Mouse (Mus musculus): ENCODE measurements around the gene Ndufaf4. TPM values are rescaled to one million over a fixed set of nuclear protein-coding genes. Genes with fewer than 3 reads are reported as not detected.
A peak's percentile ranks its signal among the peaks of the same experiment; 100 is the strongest.
"Not testable (repeated sequence)": the region's sequence is repeated elsewhere in the genome, so short reads cannot be mapped to it uniquely, and the experiment has no call there.

Gene Ndufaf4
- polyA plus RNA-seq (2016; fragmentation: Nextera tagmentation; extraction: Ambion mirVana), result 57.5 and 57.9 TPM in 2 replicates

DNA sequence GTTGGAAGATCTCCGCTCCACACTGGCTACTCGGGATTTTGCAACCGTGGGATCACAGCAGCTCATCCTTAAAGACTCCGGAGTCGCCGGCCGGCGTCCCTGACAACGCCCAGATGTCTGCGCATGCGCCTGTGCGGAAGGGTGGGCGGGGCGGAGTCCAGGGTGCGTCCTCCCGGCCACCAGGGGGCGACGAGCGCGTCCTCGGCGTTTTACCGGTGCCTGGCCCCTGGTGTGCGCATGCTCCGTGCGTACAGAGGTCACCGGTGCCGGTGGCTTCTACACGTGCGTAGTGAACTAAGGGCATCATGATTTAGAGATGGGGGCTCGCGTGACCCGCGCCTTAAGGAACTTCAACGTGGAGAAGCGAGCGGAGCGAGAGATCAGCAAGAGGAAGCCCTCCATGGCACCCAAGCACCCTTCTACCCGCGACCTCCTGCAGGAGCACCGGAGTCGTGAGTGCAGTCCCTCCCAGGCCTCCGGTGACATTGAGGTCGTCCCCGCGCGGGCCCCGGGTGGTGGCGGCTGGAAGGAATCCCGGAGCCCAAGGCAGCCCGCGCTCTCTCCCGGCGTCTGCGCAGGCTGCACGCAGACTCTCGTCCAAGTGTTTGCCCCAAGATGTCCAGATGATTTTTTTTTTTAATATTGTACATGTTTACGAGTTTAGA is at the start of gene Ndufaf4:
Gene Ndufaf4 (plus strand): TSS at position 233 of the 665 bp plus-strand sequence.
- Histone ChIP-seq H3K9ac (replicated peaks) (peak within 1 kb of the TSS; percentile 73), H3K36me3 (peaks cover 23% of the 10 kb centered on the region), H3K27ac (no peak within 1 kb of the TSS), H3K4me2 (peak within 1 kb of the TSS; percentile 59), H3K9me3 (no peaks in the 10 kb centered on the region), H3K27me3 (no peaks in the 10 kb centered on the region), H3K4me3 (replicated peaks) (peak within 1 kb of the TSS; percentile 77), H3K4me1 (replicated peaks) (peaks cover 9% of the 10 kb centered on the region)
- ATAC-seq (ENCODE audit: insufficient number of reproducible peaks, insufficient read depth, low FRiP score, low TSS enrichment, low read depth), result peak; percentile 96
- under 1% methylated on average over 58 of the region's 58 CpGs for WGBS

GRCm38 (mm10) chr4:24850401-24851325 is 47.2 kb upstream of the Ndufaf4 start, which contains the start of gene Klhl32:
Gene Klhl32 (minus strand): TSS chr4:24851124.
- Histone ChIP-seq H3K27me3 (no peaks in the 10 kb centered on the region), H3K36me3 (no peaks in the 10 kb centered on the region), H3K27ac (peak within 1 kb of the TSS; percentile 62), H3K9ac (replicated peaks) (peak within 1 kb of the TSS; percentile 72), H3K4me3 (replicated peaks) (peak within 1 kb of the TSS; percentile 66), H3K9me3 (no peaks in the 10 kb centered on the region), H3K4me2 (peak within 1 kb of the TSS; percentile 94), H3K4me1 (replicated peaks) (peaks cover 12% of the 10 kb centered on the region; the same call in 1 of the 2 replicates)
- peak; percentile 88 for ATAC-seq (ENCODE audit: insufficient number of reproducible peaks, insufficient read depth, low FRiP score, low TSS enrichment, low read depth)
- WGBS, result under 1% methylated on average over 62 of the region's 63 CpGs

- no peak overlapping the region for H3K4me2 ChIP-seq
- WGBS, result 32% methylated on average over 6 of the region's 6 CpGs
- no peak for ATAC-seq (ENCODE audit: insufficient number of reproducible peaks, insufficient read depth, low FRiP score, low TSS enrichment, low read depth)
- no peaks in the 10 kb centered on the region for H3K36me3 ChIP-seq
- H3K4me3 ChIP-seq (replicated peaks), result no peak overlapping the region
- no peaks in the 10 kb centered on the region for H3K4me1 ChIP-seq (replicated peaks)
- no peak overlapping the region for H3K9ac ChIP-seq (replicated peaks)
- no peaks in the 10 kb centered on the region for H3K9me3 ChIP-seq
- no peak overlapping the region for H3K27ac ChIP-seq
- no peaks in the 10 kb centered on the region for H3K27me3 ChIP-seq
Observed at GRCm38 (mm10) chr4:24865691-24866090, 32.2 kb upstream of the Ndufaf4 start.

DNA sequence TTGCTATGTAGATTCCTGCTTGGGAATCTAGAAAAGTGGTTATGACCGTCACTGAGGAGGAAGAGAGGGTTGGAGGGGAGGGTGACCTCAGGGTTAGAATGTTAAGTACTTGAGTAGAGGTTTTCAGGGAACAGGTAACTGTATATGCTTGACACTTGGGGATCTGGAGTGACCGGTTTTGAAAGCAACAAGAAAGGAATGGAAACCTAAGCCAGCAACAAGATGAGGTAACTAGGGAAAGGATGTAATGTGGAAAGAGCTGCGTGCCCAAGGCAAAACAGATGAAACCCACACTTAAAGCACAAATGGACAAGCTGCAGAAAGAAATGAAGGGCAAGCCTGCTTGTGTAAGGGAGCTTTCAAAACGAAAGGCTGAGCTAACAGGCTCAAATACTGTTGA is 28.7 kb upstream of the Ndufaf4 start:
- H3K9me3 ChIP-seq, result no peaks in the 10 kb centered on the region
- H3K4me3 ChIP-seq (replicated peaks), result no peak overlapping the region
- no peak for ATAC-seq (ENCODE audit: insufficient number of reproducible peaks, insufficient read depth, low FRiP score, low TSS enrichment, low read depth)
- no peak overlapping the region for H3K4me2 ChIP-seq
- no peaks in the 10 kb centered on the region for H3K27me3 ChIP-seq
- H3K27ac ChIP-seq, result no peak overlapping the region
- no peaks in the 10 kb centered on the region for H3K4me1 ChIP-seq (replicated peaks)
- no peak overlapping the region for H3K9ac ChIP-seq (replicated peaks)
- WGBS, result 69% methylated on average over 4 of the region's 4 CpGs
- no peaks in the 10 kb centered on the region for H3K36me3 ChIP-seq

DNA sequence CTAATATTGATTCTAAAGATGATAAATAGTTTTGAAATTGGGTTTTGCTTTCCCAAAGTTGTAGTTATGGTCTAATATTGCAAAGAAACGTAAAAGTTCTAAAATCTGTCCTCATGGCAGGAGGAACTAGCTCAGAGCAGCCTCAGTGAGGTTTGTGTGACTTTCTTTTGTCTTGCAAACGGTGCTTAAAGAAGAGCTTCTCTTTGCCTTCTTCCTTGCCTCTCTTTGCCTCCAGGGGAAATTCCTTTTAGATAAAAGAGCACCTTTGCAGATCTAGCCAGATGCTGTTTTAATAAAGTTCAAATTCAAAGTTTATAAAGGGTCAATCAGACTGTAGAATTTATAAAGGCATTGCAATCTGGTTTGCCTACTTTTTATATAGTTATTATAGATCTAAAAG is 8.5 kb upstream of the Ndufaf4 start:
- H3K36me3 ChIP-seq; H3K27me3 ChIP-seq; H3K27ac ChIP-seq; H3K4me2 ChIP-seq; H3K9me3 ChIP-seq; ATAC-seq (ENCODE audit: insufficient number of reproducible peaks, insufficient read depth, low FRiP score, low TSS enrichment, low read depth); H3K4me1 ChIP-seq (replicated peaks); H3K4me3 ChIP-seq (replicated peaks); H3K9ac ChIP-seq (replicated peaks): not testable (repeated sequence)
- WGBS, result 58% methylated on average over 2 of the region's 2 CpGs

- not testable (repeated sequence) for H3K27me3 ChIP-seq; ATAC-seq (ENCODE audit: insufficient number of reproducible peaks, insufficient read depth, low FRiP score, low TSS enrichment, low read depth); H3K4me1 ChIP-seq (replicated peaks); H3K4me2 ChIP-seq; H3K36me3 ChIP-seq; H3K27ac ChIP-seq; H3K9me3 ChIP-seq; H3K4me3 ChIP-seq (replicated peaks); H3K9ac ChIP-seq (replicated peaks)
- whole genome bisulfite sequencing, result 76% methylated on average over 2 of the region's 2 CpGs
Observed at GRCm38 (mm10) chr4:24892293-24892692, 5.6 kb upstream of the Ndufaf4 start.

DNA sequence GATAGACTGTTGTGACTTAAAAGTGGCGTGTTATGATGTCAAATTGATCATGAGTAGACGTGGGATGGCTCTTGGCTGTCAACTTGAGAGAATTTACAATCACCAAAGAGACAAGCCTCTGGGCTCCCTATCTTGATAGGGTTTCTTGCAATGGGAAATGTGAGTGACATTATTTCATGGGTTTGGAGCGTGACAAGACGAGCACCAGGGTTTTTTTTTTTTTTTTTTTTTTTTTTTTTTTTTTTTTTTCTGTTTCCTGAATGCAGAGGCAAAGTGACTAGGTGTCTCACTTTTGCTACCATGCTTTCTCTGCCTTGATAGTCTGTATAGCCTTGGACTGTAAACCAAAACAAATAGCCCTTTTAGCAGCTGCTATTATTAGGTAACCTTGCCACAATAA is 3.3 kb upstream of the Ndufaf4 start:
- Histone ChIP-seq H3K4me3 (replicated peaks) (no peak overlapping the region), H3K4me2 (no peak overlapping the region), H3K9me3 (peaks cover 5% of the 10 kb centered on the region), H3K4me1 (replicated peaks) (peaks cover 9% of the 10 kb centered on the region), H3K27me3 (no peaks in the 10 kb centered on the region), H3K9ac (replicated peaks) (no peak overlapping the region), H3K27ac (no peak overlapping the region), H3K36me3 (no peaks in the 10 kb centered on the region)
- WGBS, result 78% methylated on average over 4 of the region's 4 CpGs
- no peak for ATAC-seq (ENCODE audit: insufficient number of reproducible peaks, insufficient read depth, low FRiP score, low TSS enrichment, low read depth)

- 0% methylated on average over 1 of the region's 1 CpGs for WGBS
- Histone ChIP-seq H3K4me1 (replicated peaks) (peaks cover 9% of the 10 kb centered on the region), H3K4me3 (replicated peaks) (no peak overlapping the region), H3K27me3 (no peaks in the 10 kb centered on the region), H3K4me2 (peak overlapping the region; percentile 59), H3K9ac (replicated peaks) (no peak overlapping the region), H3K27ac (no peak overlapping the region), H3K9me3 (no peaks in the 10 kb centered on the region), H3K36me3 (peaks cover 15% of the 10 kb centered on the region)
- no peak for ATAC-seq (ENCODE audit: insufficient number of reproducible peaks, insufficient read depth, low FRiP score, low TSS enrichment, low read depth)
Observed at GRCm38 (mm10) chr4:24896829-24897228, 1.1 kb upstream of the Ndufaf4 start.

GRCm38 (mm10) chr4:24897351-24897750 is 532 bp upstream of the Ndufaf4 start:
- Histone ChIP-seq H3K27me3 (no peaks in the 10 kb centered on the region), H3K27ac (no peak overlapping the region), H3K4me1 (replicated peaks) (peaks cover 9% of the 10 kb centered on the region), H3K9ac (replicated peaks) (no peak overlapping the region), H3K4me2 (peak overlapping the region; percentile 59), H3K4me3 (replicated peaks) (peak overlapping the region; percentile 77), H3K36me3 (peaks cover 18% of the 10 kb centered on the region), H3K9me3 (no peaks in the 10 kb centered on the region)
- ATAC-seq (ENCODE audit: insufficient number of reproducible peaks, insufficient read depth, low FRiP score, low TSS enrichment, low read depth), result no peak
- 20% methylated on average over 7 of the region's 7 CpGs for WGBS

DNA sequence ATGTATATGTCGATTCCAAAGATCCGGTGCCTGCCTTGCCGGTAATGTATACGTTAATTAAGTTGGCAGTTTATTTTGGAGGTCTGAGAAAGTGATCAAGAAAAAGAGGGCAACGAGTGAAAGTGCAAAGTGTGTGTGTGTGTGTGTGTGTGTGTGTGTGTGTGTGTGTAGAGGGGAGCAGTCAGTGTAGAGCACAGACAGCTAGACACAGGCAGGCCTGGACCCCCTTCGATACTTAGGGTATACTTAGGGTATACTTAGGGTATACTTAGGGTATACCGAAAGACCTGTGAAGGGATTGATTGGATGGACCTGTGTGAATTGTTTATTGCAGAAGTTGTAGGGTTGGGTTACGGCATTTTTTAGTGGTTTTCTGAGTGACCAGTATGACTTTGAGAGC is 753 bp downstream of the Ndufaf4 start:
- 22% methylated on average over 8 of the region's 8 CpGs for WGBS
- H3K4me3 ChIP-seq (replicated peaks), result peak overlapping the region; percentile 77
- H3K4me2 ChIP-seq, result peak overlapping the region; percentile 59
- no peak overlapping the region for H3K27ac ChIP-seq
- H3K4me1 ChIP-seq (replicated peaks), result peaks cover 9% of the 10 kb centered on the region
- no peaks in the 10 kb centered on the region for H3K27me3 ChIP-seq
- H3K9ac ChIP-seq (replicated peaks), result peak overlapping the region; percentile 14
- H3K9me3 ChIP-seq, result no peaks in the 10 kb centered on the region
- peaks cover 29% of the 10 kb centered on the region for H3K36me3 ChIP-seq
- ATAC-seq (ENCODE audit: insufficient number of reproducible peaks, insufficient read depth, low FRiP score, low TSS enrichment, low read depth), result 0 out of 2 replicates have a peak, but pooled peaks have one; percentile 29

DNA sequence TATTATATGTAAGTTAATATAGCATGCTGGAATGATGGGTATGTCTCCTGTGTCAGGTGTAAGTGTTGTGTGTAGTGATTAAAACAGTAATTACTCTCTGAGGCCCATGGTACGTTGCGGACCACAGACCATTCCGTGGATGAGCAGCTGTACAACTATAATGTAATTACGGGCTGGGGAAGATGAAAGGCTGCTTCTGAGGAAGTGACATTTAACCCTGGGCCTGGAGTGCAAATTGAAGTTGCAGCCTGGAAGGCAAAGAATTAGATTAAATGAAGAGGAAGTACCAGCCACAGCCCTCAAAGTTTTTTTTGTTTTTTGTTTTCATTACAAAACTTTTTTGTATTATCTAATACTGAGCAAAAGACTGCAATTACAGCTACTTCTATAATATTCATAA is 1.3 kb downstream of the Ndufaf4 start:
- Histone ChIP-seq H3K4me1 (replicated peaks) (peaks cover 9% of the 10 kb centered on the region), H3K27me3 (no peaks in the 10 kb centered on the region), H3K9ac (replicated peaks) (peak overlapping the region; percentile 14; the same call in 1 of the 2 replicates), H3K4me2 (peak overlapping the region; percentile 59), H3K27ac (no peak overlapping the region), H3K36me3 (peaks cover 29% of the 10 kb centered on the region), H3K4me3 (replicated peaks) (peak overlapping the region; percentile 77), H3K9me3 (no peaks in the 10 kb centered on the region)
- WGBS, result 10% methylated on average over 4 of the region's 4 CpGs
- ATAC-seq (ENCODE audit: insufficient number of reproducible peaks, insufficient read depth, low FRiP score, low TSS enrichment, low read depth), result no peak
